Mouse (Mus musculus) myocyte (in vitro differentiated cells): ENCODE measurements around the gene Pbx3.

ENCODE experiments used
- CEBPB ChIP-seq: IDR thresholded peaks from 2 replicates; pipeline ENCODE4 v1.6.1; 2011; ENCODE audit warnings: mild to moderate bottlenecking, moderate library complexity; ENCODE audit not compliant: poor library complexity, insufficient read depth, severe bottlenecking
- E2F4 ChIP-seq: IDR thresholded peaks from one replicate; pipeline ENCODE4 v1.6.1; 2011; ENCODE audit warnings: mild to moderate bottlenecking, control low read depth, moderate library complexity; ENCODE audit not compliant: insufficient read depth
- MYOG ChIP-seq, 3 experiments: IDR thresholded peaks; one replicate each; pipeline ENCODE4 v1.6.1; 2011; ENCODE audit warnings: control low read depth in 2 of 3, low read depth in 2 of 3, mild to moderate bottlenecking in 2 of 3; ENCODE audit not compliant: insufficient read length in 2 of 3, control insufficient read depth in 1 of 3, insufficient read depth in 1 of 3
- POLR2A ChIP-seq: IDR thresholded peaks from one replicate; pipeline ENCODE4 v1.6.1; 2011; ENCODE audit warnings: low read depth, mild to moderate bottlenecking, control low read depth, moderate library complexity; ENCODE audit not compliant: insufficient read length
- POLR2AphosphoS2 ChIP-seq: IDR thresholded peaks from one replicate; pipeline ENCODE4 v1.6.1; 2011; ENCODE audit warnings: low read depth, control low read depth; ENCODE audit not compliant: insufficient read length
- REST ChIP-seq: IDR thresholded peaks from one replicate; pipeline ENCODE4 v1.6.1; 2011; ENCODE audit warnings: mild to moderate bottlenecking, control low read depth, moderate library complexity; ENCODE audit not compliant: insufficient read depth, insufficient read length
- SRF ChIP-seq: IDR thresholded peaks from one replicate; pipeline ENCODE4 v1.6.1; 2011; ENCODE audit warnings: low read depth; ENCODE audit not compliant: control insufficient read depth, insufficient read length
- TCF12 ChIP-seq: IDR thresholded peaks from one replicate; pipeline ENCODE4 v1.6.1; 2011; ENCODE audit warnings: mild to moderate bottlenecking, control low read depth; ENCODE audit not compliant: poor library complexity, insufficient read depth, severe bottlenecking
- TCF3 ChIP-seq: IDR thresholded peaks from one replicate; pipeline ENCODE4 v1.6.1; 2011; ENCODE audit warnings: low read depth, control low read depth; ENCODE audit not compliant: insufficient read length
- USF1 ChIP-seq: IDR thresholded peaks from one replicate; pipeline ENCODE4 v1.6.1; 2011; ENCODE audit warnings: low read depth, mild to moderate bottlenecking, control low read depth, moderate library complexity

DNA sequence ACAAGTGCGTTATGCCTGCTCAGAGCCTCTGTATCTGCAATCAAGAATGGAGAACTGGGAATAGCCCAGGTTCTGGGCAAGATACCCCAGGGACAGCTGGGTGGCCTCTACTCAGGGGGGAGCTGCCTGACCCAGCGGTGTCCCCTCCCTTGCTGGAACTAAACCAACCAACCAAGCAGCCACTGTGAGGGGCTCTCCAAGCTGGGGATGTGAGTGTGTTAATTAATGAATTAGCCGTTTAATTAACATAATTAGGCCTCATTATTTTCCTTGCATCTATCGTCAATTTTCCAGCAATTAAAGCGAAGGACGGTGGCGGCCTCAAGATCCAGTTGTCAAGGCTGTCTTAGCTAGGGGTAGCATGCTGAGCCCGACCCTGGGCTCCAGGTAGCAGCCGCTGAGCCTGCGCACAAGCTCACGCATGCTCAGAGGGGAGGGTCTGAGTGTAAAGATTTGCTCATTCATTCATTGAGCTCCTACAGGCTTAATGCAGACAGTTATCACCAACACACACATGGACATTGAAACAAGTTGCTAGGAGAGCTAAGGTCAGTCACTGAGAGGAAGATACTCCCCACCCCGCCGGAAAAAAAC, 243.2 kb downstream of the Pbx3 start:
- TF ChIP-seq SRF: no peak
- no peak for TF ChIP-seq TCF12
- TF ChIP-seq E2F4: no peak
- no peak for TF ChIP-seq POLR2A
- no peak for TF ChIP-seq POLR2AphosphoS2
- no peak for TF ChIP-seq CEBPB
- TF ChIP-seq TCF3: no peak
- no peak for TF ChIP-seq MYOG (IDR thresholded peaks at IDR 0.05; ENCODE audit: control insufficient read depth in 1 of 3, insufficient read depth in 1 of 3, insufficient read length in 2 of 3, low read depth in 2 of 3)
- no peak for TF ChIP-seq USF1
- TF ChIP-seq REST: no peak
